Mouse (Mus musculus) small intestine, adult 2 months (tissue): ENCODE results near the gene Tox2. TPM values are rescaled to one million over a fixed set of nuclear protein-coding genes. Genes with fewer than 3 reads are reported as not detected.

Experiments
- H3K27ac ChIP-seq: fragments of 200-500 bp; 2 replicates; pipeline ENCODE4 v1.5.1; 2012; ENCODE audit warnings: low read depth, low read length, control low read depth, inconsistent platforms; ENCODE audit not compliant: insufficient read depth
- H3K27me3 ChIP-seq: fragments of 200-500 bp; 2 replicates; pipeline ENCODE4 v1.6.1; 2012; ENCODE audit warnings: mild to moderate bottlenecking, moderate library complexity, low read length, inconsistent platforms; ENCODE audit not compliant: control insufficient read depth, insufficient read depth
- H3K36me3 ChIP-seq: fragments of 200-500 bp; 2 replicates; pipeline ENCODE4 v1.6.1; 2012; ENCODE audit warnings: mild to moderate bottlenecking, low read length, control low read depth, inconsistent platforms; ENCODE audit not compliant: control insufficient read depth, insufficient read depth
- H3K4me1 ChIP-seq: fragments of 200-500 bp; 2 replicates; pipeline ENCODE4 v1.6.1; 2012; ENCODE audit warnings: low read length, inconsistent platforms, mixed read lengths; ENCODE audit not compliant: control insufficient read depth, insufficient read depth, insufficient read length
- H3K4me3 ChIP-seq: fragments of 200-500 bp; 2 replicates; pipeline ENCODE4 v1.5.1; 2012; ENCODE audit warnings: low read depth, mild to moderate bottlenecking, control low read depth, inconsistent platforms, low read length, moderate library complexity
- CTCF ChIP-seq: fragments of 200-500 bp; IDR thresholded peaks from 2 replicates; pipeline ENCODE4 v1.5.1; 2012; ENCODE audit warnings: low read depth, mild to moderate bottlenecking, control low read depth, inconsistent platforms, low read length, moderate library complexity, mixed read lengths; ENCODE audit not compliant: insufficient replicate concordance, insufficient read length; ENCODE audit errors: extremely low read depth
- POLR2A ChIP-seq: fragments of 200-500 bp; IDR thresholded peaks from 2 replicates; pipeline ENCODE4 v1.6.1; 2012; ENCODE audit warnings: low read depth, mild to moderate bottlenecking, control low read depth, inconsistent platforms, low read length, moderate library complexity
- WGBS: fragments of 180-500 bp; shearing (Covaris S2); methylation state at CpG from one replicate; pipeline ENCODE4 v1.1.7; 2018; 5-methylcytosine and 5-hydroxymethylcytosine counted together
- polyA plus RNA-seq: library from polyadenylated mRNA; depleted of rRNA; stranded (reverse); fragments of >200 nt; gene quantifications from 2 replicates; pipeline ENCODE4 v1.2.3, GENCODE M21; 2012; rRNA removed

Gene Tox2
- polyA plus RNA-seq, 1 experiment, result 15.1 TPM

DNA sequence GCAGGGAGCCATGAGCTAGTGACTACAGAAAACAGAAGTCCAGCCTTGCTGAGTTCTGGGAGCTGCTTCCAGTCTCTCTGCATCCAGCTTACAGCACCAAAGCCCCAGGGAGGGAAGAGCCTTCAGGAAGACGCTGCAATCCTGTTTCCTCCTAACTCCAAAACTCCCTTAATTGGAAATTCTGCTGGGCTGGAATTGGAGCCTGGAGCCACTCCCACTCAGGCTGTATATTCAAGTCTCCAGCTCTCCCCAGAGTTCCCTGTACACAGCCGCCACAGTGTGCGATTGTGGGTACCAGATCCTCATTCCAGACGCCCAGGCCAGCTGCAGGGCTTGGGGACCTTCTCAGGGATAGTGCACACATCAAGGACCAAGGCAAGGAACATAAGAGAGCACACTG is 167.2 kb downstream of the Tox2 start:
- Histone ChIP-seq H3K36me3 (no peaks in the 10 kb centered on the region), H3K27ac (peak overlapping the region; percentile 49)

GRCm38 (mm10) chr2:163372627-163373026 is 169.7 kb downstream of the Tox2 start:
- WGBS, result 86% methylated on average over 1 of the region's 1 CpGs
- TF ChIP-seq POLR2A (no peak), CTCF (no peak)
- no peaks in the 10 kb centered on the region for H3K36me3 ChIP-seq
- no peak overlapping the region for H3K27ac ChIP-seq
- no peaks in the 10 kb centered on the region for H3K4me1 ChIP-seq
- H3K4me3 ChIP-seq, result no peak overlapping the region
- H3K27me3 ChIP-seq, result no peaks in the 10 kb centered on the region

More for the DNA sequence above, 167.2 kb downstream of the Tox2 start:
- no peak for TF ChIP-seq CTCF
- TF ChIP-seq POLR2A, result no peak
- WGBS, result 52% methylated on average over 4 of the region's 4 CpGs
- Histone ChIP-seq H3K4me3 (no peak overlapping the region), H3K27me3 (no peaks in the 10 kb centered on the region), H3K4me1 (no peaks in the 10 kb centered on the region)

Other genes starting within 250 kb of the Tox2 start
- 8.1 and 11.5 TPM in 2 replicates for gene Sgk2, start 215.8 kb upstream of the Tox2 start, polyA plus RNA-seq
- 4.5 and 10.0 TPM in 2 replicates for gene Ift52, start 185.8 kb upstream of the Tox2 start, polyA plus RNA-seq
- gene Mybl2, start 148.4 kb upstream of the Tox2 start, polyA plus RNA-seq, result 3.3 and 5.6 TPM in 2 replicates
- not detected in 2 replicates for gene Gtsf1l, start 115.3 kb upstream of the Tox2 start, polyA plus RNA-seq
- gene Jph2, start 194.9 kb downstream of the Tox2 start, polyA plus RNA-seq, result 20.6 and 28.7 TPM in 2 replicates
- gene Oser1, start 221.6 kb downstream of the Tox2 start, polyA plus RNA-seq, result 5.0 and 12.2 TPM in 2 replicates
- gene Gdap1l1, start 235.4 kb downstream of the Tox2 start, polyA plus RNA-seq, result 0.85 and 1.6 TPM in 2 replicates